Mouse (Mus musculus) heart, postnatal 0 days (tissue): ENCODE measurements around the gene Haus8.

ENCODE experiments used
- CTCF ChIP-seq: IDR thresholded peaks from 2 replicates; pipeline ENCODE4 v1.5.1; 2016; ENCODE audit warnings: antibody characterized with exemption, control low read depth, low read depth
- EP300 ChIP-seq: IDR thresholded peaks from 2 replicates; pipeline ENCODE4 v1.6.1; 2016; ENCODE audit warnings: antibody characterized with exemption, low read depth

GRCm38 (mm10) chr8:71224560-71224959, 48.2 kb downstream of the Haus8 start:
- TF ChIP-seq CTCF (peak; percentile 58), EP300 (no peak)
